Mouse (Mus musculus): ENCODE data around the gene Mical2.

The Mical2 gene

DNA sequence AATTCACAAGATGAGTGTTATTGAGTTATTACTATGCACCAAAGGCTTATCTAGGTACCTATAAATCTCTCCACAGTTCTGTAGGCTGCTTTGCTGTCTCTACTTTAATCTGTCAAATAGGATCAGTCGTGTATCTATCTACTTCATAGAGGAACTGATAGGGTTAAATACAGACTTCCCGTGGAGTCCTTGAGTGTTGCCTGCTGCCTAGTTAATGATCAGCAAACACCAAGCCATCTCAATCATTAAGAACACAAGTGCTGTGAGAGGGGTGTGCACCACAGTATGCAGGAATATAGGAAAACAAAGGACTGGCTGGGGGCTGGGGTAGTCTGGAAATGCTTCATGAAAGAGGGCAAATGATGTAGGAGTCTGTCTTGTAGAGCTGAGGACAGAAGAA lies 50.2 kb downstream of the Mical2 start:
- DNase-seq (ENCODE audit: low spot score): no peak

DNA sequence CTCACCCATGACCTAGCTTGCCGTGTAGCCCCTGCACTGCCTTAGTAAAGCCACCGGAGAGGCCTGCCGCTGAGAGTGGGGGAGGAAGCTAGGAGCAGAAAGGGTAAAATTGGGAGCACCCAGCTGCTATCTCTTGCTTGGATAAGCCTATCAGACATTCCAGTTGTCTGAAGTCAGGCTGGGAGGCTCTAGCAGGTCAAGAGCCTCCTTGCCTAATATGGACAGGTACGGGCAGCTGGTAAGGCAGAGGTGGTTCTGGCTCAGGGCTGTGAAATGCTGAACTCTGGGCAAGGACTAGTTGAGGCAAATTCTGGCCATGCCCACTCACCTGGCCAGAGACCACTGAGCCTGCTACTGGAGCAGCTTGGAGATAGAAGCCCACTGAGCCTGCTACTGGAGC lies 51.2 kb downstream of the Mical2 start:
- DNase-seq (ENCODE audit: low spot score): no peak

DNA sequence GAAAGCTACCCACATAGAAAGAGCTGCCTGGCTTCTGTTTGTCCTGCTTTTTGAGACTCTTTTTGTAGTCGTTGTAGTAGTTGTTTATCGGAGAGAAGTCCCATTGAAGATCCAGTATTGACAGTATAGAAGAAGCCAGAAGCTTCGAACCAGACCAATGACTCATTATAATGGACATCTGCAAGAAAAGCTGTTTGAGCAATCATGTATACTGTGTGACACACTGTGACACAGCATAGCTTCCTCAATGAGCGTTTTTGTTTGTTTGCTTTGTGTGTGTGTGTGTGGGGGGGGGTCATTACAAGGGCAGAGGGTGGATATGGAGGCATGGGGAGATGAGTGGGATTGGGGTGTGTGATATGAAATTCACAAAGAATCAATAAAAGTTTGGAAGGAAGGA lies 53.0 kb downstream of the Mical2 start:
- no peak for DNase-seq (ENCODE audit: low spot score)

DNA sequence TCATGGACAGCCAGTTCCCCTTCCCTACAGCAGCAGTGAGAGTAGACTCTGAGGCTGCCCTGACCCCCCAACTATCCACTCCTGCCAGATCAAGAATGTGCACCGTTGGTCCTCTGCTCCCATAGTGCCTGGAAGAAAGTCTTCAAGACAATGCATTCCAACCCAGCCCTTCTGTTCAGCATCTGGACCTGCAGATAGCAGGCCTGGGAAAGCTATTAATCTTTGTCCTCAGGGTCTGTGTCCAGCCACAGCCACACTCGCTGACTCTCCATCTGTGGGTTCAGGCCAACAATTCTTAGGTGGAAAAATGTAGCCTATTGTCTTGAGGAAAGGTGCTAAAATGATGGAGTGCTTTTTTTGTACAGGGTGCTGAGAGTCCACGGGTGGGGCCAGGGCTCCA lies 54.8 kb downstream of the Mical2 start:
- no peak for DNase-seq (ENCODE audit: low spot score)

DNA sequence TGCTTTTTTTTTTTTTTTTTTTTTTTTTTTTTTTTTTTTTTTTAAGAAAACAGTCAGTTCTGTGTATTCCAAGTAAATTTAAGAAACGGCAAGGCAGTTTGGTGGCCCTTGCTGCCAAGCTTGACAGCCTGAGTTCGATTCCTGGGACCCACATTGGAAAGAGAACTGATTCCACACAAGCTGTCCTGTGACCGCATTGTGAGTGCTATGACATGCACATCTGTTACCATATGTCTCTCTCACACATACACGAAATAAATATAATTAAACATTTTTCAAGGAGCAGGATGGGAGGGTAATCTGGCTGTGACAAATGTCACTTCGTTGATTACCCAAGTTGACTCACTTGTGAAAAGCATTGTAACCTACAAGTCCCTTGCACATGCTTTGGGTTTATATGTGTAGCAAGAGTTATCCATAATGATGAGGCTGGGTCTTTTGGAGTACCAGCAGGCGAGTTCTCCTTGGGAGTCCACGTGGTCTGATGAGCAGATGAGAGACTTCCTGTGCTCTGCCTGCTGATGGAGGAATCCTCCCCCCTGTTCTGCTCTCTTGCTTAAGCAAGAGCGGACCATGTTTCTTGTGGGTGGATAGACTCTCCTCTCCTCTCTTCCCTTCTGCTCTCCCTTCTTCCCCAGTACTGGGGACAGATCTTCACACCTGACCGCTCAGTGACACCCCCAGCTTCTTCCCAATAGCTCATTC lies 58.1 kb downstream of the Mical2 start:
- no peak for DNase-seq (ENCODE audit: low spot score)

DNA sequence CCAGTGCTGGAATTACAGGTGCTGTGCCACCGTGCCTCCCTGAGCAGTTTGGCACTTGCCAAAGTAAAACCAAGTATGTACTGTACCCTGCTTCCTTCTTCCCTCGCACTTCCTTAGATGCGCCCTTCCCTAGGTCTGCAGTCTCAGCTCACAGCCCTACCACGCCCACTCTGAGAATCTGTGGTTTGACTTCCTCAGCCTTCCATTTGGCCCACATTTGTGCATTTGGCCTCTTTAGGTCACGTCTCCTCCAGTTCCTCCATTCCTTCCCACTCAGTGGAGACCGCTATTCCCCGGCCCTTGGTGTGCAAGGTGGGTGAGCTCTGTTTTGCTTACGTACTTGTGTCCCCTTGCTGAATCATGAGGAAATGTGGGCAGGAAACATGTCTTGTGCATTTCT lies 59.9 kb downstream of the Mical2 start:
- no peak for DNase-seq (ENCODE audit: low spot score)

DNA sequence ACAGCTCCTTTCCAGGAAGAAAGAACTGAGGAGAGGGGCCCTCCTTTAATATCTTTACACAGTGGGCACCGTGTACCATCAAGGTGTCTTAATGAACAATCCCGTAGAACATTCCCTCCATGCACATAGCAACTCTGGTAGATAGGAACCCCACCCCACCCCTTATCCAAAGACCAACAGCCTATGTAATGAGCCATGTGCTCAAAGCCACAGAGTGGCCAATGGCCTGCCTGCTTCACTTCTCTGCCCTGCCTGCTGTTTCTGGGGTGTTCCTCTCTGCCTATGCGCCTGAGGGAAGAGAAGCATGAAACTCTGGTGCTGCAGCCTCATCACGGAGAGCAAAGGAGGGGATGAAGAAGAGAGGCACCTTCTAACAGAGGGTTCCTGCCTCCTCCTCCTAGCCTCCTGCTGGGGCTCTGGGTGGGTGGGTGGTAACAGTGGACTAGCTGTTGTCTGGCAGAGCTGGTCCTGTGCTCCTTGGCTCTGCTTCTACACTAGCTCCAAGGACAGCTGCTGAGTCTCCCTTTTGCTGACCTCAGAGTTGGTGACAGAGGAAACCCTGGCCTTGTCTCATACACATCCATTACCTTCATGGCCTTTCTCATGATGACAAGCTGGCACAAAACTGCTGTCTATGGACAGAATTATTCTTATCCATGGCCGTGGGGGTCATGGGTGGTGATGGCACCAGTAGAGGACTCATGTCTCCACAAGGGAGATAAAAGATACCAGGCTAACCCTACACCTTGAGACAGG lies 62.9 kb downstream of the Mical2 start:
- no peak for DNase-seq (ENCODE audit: low spot score)

DNA sequence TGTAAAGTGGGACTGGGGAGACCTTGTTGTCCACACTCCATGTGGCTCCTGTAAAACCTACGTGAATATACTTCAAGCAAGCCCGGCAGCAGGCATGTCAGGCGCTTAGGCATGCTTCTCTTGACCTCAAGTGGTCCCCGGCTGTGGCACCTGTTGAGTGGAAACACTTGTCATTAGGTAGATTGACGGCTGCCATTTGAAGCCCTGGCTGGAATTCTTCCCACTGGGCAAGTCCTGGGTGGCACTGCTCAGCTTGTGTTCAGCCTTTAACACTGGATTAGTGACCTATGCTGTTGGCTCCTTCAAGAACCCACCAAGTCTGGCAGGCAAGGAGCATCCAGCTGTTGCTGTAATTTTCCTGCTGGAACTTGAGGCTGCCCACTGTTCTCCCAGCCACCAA lies 63.9 kb downstream of the Mical2 start:
- DNase-seq (ENCODE audit: low spot score): no peak

DNA sequence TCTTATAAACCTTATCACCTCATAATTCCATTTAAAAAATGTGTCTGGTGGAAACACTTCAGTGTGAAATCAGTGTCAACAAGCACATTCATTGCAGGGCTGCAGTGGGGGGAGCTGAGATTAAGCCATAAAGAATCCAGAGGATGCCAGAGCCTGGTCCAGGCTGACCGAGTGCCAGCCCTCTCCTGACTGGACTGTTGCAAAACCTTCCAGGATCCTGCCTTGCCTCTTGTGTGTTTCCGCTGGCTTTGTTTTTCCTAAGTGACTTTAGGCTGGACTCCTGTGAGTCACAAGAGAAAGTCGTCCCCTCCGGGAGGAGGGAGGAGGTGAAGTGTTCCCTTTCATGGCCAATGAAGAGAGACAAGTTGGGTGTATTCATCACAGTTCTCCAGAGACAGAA lies 64.3 kb downstream of the Mical2 start:
- peak; percentile 43 for DNase-seq (ENCODE audit: low spot score)

DNA sequence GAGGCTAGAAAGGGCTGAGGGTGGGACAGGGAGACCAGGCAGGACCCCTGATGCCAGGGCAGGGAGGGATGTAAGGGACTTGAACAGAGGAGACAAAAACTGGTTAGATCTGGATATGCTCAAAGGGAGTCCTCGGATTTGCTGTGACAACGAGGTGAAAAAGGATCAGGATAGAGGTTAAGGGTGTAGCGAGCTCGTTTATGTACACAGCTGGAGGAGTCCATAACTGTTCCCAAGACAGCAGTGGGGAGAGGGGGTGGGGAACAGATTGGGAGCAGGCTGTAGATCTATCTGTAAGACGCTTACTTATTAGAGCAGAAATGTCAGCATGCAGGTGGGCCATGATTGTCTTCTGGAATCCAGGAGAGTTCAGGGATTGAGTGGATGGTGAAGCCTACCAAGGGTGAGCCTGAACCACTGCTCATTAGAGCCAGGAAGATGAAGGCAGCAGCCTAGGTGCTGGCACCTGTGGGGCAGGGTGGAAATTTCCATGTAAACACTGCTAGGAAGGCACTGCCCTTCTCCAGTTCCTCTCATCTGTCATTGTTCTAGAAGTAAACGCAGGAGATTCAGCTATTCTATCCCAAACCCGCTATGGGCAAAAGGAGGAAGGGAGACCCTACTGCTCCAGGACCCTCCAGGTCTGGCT lies 67.9 kb downstream of the Mical2 start:
- no peak for DNase-seq (ENCODE audit: low spot score)

DNA sequence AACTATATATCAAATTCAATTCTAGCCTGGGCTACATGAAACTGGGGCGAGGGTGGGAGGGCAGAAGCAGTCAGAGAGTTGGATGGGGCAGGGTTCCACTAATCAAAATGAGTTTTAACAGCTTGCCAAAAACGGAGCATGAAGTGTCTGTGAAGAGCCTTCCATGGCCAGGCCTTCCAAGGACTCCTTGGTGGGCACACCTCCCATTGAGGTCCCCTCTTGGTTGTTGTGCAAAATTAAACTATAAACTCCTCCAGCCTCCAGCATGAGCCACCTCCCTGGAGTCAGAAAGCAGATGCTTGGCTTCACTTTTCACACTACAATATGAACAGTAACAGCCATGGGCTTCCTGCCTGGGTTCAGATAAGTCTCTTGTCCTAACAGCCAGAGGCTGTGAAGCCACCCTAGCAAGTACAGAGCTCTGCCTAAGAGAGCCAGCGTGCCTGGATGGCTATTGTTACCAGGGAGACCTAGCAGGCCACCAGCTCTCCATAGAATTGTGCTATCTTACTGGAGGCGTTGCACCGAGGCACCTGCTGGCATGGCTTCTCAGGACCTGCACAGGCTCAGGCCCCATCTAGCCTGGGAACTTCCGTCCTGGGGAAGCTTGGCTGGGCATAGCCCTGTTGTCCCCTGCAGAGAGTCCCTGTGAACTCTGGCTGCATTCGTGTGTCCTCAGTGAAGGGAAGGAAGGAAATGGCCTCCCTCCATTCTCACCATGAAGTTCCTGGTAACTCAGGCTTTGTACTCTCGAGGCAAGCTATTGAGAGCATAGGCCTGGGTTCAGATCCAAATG lies 70.0 kb downstream of the Mical2 start:
- DNase-seq (ENCODE audit: low spot score): no peak

DNA sequence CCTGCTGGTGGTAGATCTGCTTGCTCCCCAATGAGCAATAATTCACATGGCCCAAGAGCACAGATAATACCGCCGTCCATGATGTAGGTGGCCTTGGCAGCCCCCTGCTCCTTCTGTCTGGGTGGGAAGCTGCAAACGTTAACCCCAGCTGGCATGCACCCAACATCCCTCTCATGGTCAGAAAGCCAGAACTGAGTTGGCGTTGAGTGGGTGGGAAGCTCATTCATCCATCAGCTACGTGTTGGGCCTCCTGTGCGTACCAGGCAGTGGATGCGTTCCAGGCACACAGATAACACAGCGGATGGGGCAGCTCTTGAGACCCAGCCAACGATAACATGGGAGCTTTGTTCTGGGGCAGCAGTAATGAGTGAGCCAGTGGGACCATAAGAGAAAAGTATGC lies 72.4 kb downstream of the Mical2 start:
- peak; percentile 64 for DNase-seq (ENCODE audit: low spot score)

DNA sequence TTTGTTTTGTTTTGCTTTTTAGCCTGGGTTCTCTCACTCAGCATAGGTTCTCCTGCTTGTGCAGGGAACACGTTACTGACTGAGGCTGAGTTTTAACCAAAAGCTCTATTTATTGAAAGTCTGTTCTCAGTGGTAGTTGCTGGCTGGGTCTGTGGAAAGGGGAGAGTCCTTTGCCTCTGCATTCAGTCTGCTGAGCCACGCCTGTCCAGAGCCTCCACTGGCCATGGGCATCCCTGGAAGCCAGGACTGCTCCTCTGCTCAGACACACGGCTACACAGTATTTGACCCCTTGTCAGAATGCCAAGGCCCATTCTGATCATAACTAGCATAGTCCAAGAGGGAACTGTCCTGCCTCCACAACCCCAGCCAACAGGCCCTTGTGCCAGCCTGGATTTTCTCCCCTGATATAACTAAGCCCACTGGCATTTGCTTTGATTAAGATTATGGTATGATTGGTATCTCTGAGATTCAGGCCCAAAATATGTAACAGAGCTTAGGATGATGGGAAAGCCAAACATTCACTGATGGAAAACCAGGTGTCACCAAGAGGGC lies 73.3 kb downstream of the Mical2 start:
- DNase-seq (ENCODE audit: low spot score): peak; percentile 14

DNA sequence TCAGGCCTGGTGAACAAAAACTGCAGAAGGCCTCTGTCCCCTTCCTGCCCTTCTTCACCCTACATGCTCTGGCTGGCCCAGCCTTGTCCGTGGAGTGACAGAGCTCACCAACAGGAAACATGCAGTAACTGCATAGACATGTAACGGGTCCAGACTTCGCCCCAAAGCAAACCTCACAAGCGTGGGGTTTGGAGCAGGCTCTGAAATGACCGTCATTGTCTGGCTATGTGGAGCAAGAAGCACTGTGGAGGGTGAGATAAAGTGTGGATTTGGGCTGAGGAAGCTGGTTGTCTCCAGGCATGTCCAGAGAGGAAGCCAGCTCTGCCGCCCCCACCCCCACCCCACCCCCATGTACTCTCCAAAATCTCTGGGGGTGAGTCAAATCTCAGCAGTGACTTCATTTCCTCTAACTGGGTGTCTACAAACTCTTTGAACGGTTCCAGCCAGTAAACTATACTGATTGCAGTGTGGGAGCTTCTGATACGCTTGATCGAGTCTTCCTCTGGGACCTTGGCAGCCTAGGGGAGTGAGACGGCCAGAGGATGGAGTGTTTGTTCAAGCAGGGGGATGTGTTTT lies 74.0 kb downstream of the Mical2 start:
- peak; percentile 15 for DNase-seq (ENCODE audit: low spot score)

DNA sequence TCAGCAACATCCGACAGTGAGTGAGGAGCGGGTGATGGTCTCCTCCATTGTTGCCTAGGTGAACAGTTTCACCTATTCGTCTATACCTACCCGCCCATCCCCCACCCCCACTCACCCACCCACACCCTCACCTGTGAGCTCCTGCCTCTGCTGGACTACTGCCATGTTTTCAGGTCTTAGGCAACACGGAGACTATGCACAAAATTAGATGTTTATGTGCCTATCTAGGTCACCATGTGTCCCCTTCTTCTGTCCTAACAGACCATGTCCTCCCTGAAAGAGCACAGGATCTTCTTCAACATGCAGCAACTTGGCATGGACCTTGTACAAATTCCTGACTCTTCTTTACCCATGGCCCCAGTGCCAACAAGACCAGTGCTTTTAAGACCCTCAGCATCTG lies 74.5 kb downstream of the Mical2 start:
- DNase-seq (ENCODE audit: low spot score): no peak

DNA sequence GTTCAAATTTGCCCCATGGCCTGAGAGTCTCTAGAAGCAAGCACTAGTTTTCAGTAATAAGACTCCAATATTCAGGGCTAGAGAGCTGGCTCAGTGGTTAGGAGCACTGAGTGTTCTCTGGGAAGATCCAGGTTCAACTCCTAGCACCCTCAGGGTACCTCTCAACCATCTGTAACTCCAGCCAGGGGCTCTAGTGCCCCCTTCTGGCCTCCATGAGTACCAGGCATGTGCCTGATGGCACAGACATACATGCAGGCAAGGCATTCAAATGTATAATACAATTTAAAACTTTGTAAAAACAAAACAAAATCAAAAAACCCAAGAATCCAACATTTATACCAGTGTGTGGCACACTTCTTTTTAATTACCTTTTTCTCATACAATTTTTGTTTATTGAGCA lies 75.4 kb downstream of the Mical2 start:
- DNase-seq (ENCODE audit: low spot score): no peak

DNA sequence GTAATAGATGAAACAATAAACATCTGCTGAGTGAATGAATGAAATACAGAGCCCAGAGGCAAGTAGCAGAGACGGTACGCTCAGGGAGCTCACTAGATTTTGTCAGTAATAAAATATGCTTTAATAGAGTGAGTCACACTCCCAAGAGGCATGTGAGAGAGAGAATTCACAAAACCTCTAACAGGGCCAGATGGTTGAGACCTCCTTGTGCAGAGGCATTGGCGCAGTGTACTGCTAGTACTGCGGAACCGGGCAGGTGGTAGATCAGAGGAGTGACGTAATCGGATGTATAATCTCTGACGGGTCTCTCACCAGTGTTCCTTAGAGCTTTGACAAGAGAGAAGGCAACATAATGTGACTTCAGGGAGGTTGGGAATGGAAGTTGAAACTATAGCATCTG lies 78.7 kb downstream of the Mical2 start:
- DNase-seq (ENCODE audit: low spot score): peak; percentile 85

DNA sequence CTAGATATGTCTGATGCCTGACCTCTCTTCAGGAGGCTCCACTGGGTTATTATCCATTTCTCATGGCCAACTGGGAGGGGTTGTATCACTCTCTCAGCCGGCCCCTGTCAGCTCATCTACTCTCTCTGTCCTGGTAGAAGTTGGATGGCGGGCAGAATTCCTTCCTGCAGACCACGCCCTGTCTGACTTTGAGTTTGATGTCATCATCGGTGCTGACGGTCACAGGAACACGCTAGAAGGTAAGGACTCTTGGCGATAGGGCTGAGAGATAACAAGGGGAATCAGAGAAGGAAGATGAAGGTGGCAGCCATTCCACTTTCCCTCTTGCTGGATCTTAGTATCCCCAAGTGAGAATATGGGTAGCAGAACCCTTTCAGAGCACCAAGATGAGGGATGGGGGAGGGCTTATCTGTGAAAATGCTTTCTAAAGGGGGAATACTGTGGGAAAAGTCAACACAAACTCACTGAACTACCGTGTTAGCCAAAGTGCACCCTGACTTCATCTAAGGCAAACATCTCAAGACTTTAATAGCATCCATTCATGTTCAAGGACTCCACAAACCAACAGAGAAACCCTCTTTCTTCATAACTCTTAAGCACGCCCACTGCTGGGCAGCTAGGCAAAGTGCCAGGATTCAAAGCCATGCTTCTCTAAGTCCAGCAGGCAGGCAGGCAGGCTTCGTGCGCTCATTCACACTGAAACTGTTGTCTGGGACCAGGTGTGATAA lies 83.8 kb downstream of the Mical2 start:
- DNase-seq (ENCODE audit: low spot score): no peak

DNA sequence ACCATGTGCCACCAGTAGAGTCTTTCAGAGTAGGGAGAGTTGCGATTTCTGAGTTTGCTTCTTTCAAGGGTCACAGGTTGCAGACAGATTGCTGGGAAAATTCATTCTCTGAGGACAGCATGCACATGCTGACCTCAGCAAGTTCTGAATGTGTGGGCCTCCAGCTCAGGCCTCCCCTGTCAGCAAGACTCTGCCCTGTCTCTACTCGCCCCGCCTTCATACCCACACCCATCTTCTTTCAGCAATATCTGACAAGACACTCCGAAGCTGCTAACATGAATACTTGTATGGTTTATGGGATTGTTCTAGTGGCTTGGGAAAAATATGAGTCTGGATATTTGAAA lies 84.3 kb downstream of the Mical2 start:
- no peak for DNase-seq (ENCODE audit: low spot score)

DNA sequence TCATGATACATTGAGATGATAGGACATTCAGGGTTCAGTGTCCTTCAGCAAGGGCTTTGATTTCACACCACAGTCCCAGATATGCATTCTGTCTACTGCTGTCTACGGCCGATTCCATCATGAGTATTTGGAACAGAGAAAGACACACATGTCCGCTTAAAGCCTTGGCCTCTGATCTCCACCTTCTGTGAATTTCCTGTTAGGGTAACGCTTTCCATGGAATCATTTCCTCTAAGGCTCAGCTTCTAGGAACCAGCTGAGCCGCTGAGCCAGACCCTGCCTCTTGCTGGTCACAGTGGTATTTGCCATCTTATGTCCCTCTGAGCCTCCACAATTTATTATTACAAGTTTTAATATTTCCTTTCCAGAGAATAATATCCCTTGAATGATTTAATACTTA lies 87.6 kb downstream of the Mical2 start:
- DNase-seq (ENCODE audit: low spot score): no peak

DNA sequence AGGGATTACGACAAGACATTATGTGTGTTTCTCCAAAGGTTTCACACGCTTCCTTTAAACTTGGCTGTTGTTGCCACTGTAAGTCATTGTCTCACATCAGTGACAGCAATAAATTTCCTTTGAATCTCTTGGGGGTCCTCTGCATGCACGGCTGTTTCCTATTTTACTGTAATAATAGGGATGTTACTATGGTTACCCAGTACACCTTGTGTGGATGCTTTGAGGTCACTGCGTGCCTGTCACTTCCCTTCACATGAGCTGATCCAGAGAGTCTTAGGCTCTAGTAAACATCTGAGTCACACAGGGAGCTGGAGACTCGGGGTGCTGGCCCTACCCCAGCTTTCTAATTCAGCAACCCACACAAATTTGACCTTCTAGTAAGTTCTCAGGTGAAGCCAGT lies 88.0 kb downstream of the Mical2 start:
- DNase-seq (ENCODE audit: low spot score): no peak

All from MN1 (cell line).